Mouse (Mus musculus): ENCODE results near the gene Psmb7.
A peak's percentile ranks its signal among the peaks of the same experiment; 100 is the strongest.

Gene Psmb7

DNA sequence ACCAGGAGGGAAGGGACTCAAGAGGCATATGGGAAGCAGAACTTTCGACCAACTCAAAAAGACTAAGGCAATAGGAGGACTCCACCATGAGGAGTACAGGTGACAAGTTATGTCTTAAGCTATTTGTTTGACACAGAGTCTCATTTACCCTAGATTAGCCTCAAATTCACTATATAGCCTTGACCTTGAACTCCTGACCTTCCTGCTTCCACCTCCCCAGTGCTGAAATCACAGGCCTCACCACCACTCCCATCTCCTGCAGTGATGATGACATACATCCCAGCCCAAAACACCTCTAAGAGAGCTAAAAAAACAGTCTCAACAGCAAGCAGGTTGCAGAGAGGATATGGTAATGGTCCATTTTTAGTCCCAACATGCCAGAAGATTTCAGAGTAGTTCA is 2.1 kb downstream of the Psmb7 start:
- DNase-seq (ENCODE audit: low read depth, low spot score) = no peak

GRCm38 (mm10) chr2:38637716-38638267 is 6.1 kb downstream of the Psmb7 start:
- DNase-seq (ENCODE audit: low read depth, low spot score) = no peak

GRCm38 (mm10) chr2:38630574-38630973 is 13.3 kb downstream of the Psmb7 start:
- DNase-seq (ENCODE audit: low read depth, low spot score) = no peak

- DNase-seq (ENCODE audit: low read depth, low spot score) = no peak
These were observed 14.4 kb downstream of the Psmb7 start for GRCm38 (mm10) chr2:38629451-38629850.

GRCm38 (mm10) chr2:38628801-38629200 is 15.1 kb downstream of the Psmb7 start:
- no peak for DNase-seq (ENCODE audit: low read depth, low spot score)

- no peak for DNase-seq (ENCODE audit: low read depth, low spot score)
These were observed 19.9 kb downstream of the Psmb7 start for GRCm38 (mm10) chr2:38623821-38624590.

DNA sequence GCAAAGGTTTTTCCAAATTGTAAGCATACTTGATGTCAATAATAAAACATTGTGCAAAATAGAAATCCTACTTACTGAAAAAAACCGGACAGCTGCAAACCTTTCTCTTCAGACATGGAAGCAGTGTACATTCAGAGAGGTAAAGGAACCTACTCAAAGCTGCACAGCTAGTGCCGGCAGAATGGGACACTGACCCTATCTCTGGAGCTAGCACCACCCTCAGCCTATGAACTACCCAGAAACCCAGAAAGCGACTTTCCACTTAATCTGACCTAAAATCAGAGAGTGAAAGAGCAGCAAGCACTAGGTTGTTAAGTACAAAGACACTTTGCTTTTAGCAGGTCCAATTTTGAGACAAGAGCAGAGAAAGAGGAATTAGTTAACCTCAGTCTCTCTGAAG is 20.5 kb downstream of the Psmb7 start:
- no peak for DNase-seq (ENCODE audit: low read depth, low spot score)

- DNase-seq (ENCODE audit: low read depth, low spot score) = peak; percentile 32
These were observed 22.3 kb downstream of the Psmb7 start for GRCm38 (mm10) chr2:38621610-38622021.

DNA sequence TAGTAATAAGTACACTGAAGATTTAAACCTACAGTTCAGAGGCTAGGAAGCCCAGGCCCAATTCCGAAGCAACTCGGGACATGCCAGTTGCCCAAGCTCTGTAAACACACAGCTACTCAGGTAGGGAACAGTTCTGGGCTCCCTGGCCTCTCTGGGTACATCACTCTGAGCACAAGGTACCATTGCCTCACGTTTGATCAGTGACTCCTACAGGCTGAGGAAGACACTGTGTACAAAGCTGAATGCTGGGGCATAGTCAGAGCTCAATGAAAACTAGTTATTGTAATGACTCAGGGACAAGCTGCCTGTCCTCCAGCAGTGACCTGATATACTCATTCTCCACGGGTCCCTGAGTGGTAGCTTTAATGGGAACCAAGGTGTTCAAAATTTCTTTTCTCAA is 22.8 kb downstream of the Psmb7 start:
- DNase-seq (ENCODE audit: low read depth, low spot score) = no peak

DNA sequence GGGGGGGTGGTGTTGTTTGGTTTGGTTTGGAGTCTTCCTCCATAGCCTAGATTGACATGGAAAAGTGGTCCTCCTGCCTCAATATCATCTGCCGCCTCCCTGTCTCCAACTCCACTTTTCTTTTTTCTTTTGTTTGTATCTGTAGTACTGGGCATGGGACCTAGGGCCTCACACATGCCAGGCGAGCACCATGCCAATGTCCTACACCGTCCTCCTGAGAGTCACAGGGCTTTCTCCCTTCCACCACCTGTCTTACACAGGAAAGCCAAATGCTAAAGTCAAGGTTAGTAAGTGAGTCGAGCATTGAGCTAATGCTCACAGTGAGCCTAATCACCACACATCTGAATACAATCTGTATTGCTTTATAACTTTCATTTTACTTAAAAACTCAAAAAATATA is 24.1 kb downstream of the Psmb7 start:
- no peak for DNase-seq (ENCODE audit: low read depth, low spot score)

- DNase-seq (ENCODE audit: low read depth, low spot score) = no peak
These were observed 26.7 kb downstream of the Psmb7 start for GRCm38 (mm10) chr2:38616956-38617872.

DNA sequence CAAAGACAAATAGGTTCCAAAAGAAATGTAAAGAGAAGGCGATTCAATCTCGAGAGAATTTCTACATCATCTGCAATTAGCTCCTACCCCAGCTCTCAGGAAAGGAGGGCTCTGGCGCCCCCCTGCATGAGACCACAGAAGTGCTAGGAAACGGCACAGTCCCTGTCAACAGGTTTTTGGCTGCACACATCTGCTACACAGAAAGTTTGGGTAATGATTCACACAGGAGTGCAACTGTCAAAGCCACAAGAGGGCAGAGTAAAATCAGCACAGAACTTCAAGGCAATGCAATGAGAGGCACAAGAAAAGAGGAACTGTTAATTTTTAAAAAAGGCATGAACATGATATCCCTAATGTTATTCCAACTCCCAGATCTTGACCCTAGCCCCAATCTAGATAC is 27.8 kb downstream of the Psmb7 start:
- DNase-seq (ENCODE audit: low read depth, low spot score) = no peak

DNA sequence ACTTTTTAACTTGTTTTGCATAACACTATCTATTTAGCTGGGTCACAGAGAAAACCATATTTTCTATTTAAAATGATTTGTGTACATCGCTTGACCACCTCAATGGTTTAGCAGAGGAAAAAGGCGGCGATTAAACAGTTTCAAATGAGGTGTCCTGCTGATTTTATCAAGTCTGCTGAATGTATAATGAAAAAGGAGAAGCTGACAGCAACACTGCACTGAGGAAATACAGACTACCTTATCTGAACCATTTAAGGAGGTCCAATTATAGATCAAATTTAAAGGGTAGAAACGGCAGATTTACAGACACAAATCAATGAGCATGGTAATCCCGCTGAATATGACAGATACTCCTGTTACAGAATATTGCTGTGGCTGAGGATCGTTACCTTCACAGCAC is 29.4 kb downstream of the Psmb7 start:
- DNase-seq (ENCODE audit: low read depth, low spot score) = no peak

DNA sequence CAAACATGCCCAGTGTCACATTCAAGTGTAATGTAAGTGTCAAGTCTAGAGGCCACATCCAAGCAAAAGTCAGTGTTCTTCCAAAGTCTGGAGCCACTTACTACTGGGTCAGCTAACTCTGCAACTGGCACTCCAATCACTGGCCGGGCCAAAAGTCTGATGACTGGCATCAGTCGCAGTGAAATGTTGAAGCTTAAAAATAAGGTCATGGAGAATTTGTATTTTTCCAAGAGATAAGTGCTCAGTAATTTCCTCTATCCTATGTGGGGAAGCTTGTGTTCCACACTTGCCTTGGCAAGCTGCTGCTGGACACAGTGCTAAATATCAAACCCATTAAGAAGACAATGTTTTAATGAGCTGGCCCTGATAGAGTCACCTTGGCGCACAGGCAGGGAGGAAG is 30.3 kb downstream of the Psmb7 start:
- no peak for DNase-seq (ENCODE audit: low read depth, low spot score)

GRCm38 (mm10) chr2:38612596-38612995 is 31.3 kb downstream of the Psmb7 start:
- no peak for DNase-seq (ENCODE audit: low read depth, low spot score)

DNA sequence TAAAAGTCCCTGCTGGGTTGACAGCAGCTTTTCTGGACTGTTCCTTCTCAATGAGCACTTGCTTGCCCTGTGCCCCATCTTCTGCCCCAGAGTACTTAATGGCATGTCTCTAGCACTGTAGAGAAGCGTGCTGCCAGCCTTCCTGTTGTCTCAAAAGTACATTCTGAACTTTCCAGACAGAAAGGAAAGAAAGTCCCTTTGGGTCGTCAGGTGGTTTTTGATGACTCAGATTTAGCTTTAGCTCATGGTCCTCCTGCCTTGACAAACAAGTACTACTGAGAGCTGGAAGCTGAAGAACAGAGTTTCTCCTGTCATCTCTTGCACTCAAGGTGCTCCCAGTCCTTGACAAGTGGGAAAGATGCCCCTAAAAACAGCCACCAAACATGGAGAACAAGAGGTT is 33.7 kb downstream of the Psmb7 start:
- no peak for DNase-seq (ENCODE audit: low read depth, low spot score)

- DNase-seq (ENCODE audit: low read depth, low spot score) = no peak
These were observed 34.6 kb downstream of the Psmb7 start for GRCm38 (mm10) chr2:38609310-38609709.

DNA sequence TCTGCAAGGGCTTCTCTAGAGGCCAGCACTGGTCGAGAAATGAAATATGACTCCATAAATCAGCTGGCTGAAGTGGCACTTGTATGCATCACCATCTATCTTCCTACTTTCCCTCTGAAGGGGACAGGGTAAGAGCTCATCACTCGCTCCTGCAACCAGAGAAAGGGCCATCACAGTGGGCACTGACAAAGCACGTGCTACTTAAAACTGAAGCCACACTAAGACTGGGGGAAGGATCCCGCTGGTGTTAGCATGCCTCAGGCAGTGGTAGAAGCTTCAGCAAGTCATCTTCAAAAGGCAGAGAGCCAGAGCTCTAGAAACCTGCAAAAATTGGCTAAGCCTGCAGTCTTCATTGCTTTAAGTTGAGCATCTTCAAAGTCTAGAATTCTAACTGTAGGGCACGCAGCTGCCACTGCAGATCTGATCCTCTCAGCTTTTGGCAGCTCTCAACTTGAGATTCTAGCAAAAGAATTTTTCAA is 35.0 kb downstream of the Psmb7 start:
- no peak for DNase-seq (ENCODE audit: low read depth, low spot score)

DNA sequence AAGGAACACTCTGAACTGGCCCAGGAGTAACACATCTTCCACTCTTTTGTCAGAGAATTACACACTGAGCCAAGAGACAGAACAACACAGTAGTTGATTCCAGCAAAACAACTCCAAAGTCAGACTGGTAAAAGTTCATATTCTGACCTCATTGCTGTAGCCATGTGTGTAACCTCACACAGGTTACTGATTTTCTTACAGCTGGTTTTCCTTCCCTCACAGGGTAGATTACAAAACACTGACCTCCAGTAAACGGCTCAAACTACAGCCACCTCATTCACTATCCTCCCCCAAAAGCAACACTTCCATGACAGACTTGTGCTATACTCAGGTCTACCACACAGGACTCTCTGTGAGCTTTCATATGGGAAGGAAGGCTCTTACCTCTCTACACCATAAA is 36.2 kb downstream of the Psmb7 start:
- DNase-seq (ENCODE audit: low read depth, low spot score) = no peak

- no peak for DNase-seq (ENCODE audit: low read depth, low spot score)
These were observed 43.0 kb downstream of the Psmb7 start for GRCm38 (mm10) chr2:38600842-38601241.

- no peak for DNase-seq (ENCODE audit: low read depth, low spot score)
These were observed 45.5 kb downstream of the Psmb7 start for GRCm38 (mm10) chr2:38598395-38598794.

- DNase-seq (ENCODE audit: low read depth, low spot score) = no peak
These were observed 46.0 kb downstream of the Psmb7 start for GRCm38 (mm10) chr2:38597896-38598295.
